Mouse (Mus musculus): ENCODE measurements around the gene Lclat1.
A peak's percentile ranks its signal among the peaks of the same experiment; 100 is the strongest.

The Lclat1 gene

DNA sequence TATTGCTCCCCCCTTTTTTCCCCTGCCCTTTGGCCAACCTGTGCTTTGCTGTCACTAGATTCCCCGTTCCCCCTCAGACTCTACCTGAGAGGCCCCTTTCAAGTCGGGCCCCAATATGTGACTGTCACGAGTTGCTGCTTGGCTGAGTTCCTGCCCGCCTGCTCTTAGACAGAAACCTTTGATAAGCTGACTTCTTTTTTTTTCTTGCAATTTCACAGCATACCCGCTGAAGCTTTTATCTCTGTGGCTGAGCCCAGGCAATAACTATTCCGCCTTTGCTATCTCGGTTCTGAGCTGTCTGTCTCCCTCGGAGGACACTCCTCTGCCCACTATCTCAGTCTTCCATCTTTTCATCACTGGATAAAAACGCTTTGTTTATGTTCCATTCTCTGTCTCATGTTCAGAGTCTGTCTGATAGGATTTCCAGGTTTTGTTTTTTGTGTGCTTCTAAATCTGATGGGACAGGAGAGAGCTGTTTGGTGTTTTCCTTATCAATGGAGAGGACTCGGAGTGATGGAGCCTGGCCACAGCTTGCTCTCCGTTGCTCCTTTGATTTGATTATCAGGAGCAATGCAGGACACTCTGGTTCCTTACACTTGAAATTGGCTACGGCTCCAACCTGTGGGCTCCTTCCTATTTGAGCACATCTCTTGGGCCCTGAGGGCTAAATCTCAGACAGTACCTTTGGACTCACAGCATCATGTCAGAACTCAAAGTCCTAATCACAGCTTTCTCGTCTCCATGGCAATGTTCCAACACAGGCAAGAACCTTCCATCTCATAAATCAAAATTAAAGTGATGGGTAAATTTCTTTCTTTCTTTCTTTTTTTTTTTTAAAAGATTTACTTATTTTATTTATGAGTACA, 20.5 kb upstream of the Lclat1 start:
- no peak for ATAC-seq (ENCODE audit: insufficient number of reproducible peaks, low FRiP score, low TSS enrichment)

GRCm38 (mm10) chr17:73091368-73091767, 16.4 kb upstream of the Lclat1 start:
- no peak for ATAC-seq (ENCODE audit: insufficient number of reproducible peaks, low FRiP score, low TSS enrichment)

- ATAC-seq (ENCODE audit: insufficient number of reproducible peaks, low FRiP score, low TSS enrichment), result no peak
These were observed 15.4 kb upstream of the Lclat1 start for GRCm38 (mm10) chr17:73092103-73093097.

DNA sequence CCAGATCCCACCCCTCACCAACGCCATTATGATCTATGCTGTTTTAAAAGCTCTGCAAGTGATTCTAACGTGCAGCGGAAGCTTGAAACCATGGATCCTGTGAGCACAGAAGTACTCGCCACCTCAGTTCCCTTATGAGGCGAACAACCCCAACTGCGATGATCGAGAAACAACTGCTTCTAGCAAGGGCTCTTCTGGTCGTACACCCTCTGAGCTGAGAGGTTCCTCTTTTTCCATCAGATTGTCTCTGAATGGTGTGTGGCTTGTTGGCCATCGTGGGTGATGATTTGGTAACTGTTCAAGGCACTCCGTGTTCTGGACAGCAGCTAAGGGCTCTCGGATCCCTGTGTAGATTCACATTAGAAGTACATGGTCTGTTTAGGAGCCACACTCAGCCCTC, 12.7 kb upstream of the Lclat1 start:
- no peak for ATAC-seq (ENCODE audit: insufficient number of reproducible peaks, low FRiP score, low TSS enrichment)

- no peak for ATAC-seq (ENCODE audit: insufficient number of reproducible peaks, low FRiP score, low TSS enrichment)
These were observed 12.2 kb upstream of the Lclat1 start for GRCm38 (mm10) chr17:73095585-73095984.

- no peak for ATAC-seq (ENCODE audit: insufficient number of reproducible peaks, low FRiP score, low TSS enrichment)
These were observed 11.3 kb upstream of the Lclat1 start for GRCm38 (mm10) chr17:73096484-73096883.

DNA sequence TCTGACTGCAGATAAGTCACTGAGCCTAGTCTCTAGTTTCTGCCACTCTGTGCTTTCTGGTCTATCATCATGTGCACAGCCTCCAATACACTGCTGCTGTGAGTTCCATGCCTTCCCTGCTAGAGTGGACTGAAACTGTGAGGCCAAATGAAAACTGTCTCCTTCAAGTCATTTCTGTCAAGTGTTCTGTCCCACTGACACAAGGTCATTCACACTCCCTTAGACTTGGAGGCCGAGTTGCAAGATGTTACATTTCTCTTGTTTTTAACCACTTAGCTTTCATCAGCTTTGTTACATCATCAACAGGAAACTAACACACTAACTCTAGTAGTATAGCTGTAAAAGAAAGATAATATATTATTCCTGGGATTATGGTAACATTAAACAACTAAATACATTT, 9.1 kb upstream of the Lclat1 start:
- ATAC-seq (ENCODE audit: insufficient number of reproducible peaks, low FRiP score, low TSS enrichment), result no peak

DNA sequence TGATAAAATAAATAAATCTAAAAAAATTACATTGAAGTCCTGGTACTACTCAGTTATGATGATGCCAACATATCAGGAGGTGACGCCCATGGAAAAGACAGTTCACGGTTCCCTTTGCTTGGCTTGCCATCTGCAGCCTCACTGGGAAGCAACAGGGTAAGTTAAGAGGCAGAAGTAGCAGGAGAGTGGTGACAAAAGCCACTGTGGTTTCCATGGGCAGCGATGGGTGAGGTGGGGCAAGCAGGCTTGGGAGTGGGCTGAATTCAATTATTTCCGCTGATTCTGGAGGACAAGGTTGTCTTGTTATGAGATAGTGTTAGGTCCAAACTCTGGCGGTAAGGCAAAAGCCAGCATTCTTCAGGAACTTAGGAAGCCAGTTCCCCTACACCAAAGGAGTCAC, 7.4 kb upstream of the Lclat1 start:
- ATAC-seq (ENCODE audit: insufficient number of reproducible peaks, low FRiP score, low TSS enrichment), result no peak

DNA sequence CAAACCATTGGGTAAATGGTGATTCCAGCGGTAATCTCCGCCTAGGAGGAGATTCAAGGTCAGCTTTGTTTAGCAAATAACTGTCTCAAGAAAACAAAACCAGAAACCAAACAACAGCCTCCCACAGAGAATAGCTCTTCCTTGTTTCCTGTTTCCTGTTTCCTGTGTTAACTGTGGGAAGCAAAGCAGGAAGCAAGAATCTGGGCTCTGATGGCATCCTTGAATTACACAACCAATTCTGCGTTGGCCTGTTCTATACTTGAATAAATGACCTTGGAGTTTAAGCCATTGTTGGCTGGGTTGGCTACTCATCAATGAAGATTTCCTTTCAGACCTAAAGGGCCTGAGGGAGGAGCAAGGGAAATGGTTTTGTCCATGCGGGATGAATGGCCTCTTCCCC, 5.2 kb upstream of the Lclat1 start:
- no peak for ATAC-seq (ENCODE audit: insufficient number of reproducible peaks, low FRiP score, low TSS enrichment)

GRCm38 (mm10) chr17:73108170-73108887, 544 bp downstream of the Lclat1 start:
- ATAC-seq (ENCODE audit: insufficient number of reproducible peaks, low FRiP score, low TSS enrichment), result peak; percentile 46

- ATAC-seq (ENCODE audit: insufficient number of reproducible peaks, low FRiP score, low TSS enrichment), result no peak
These were observed 1.1 kb downstream of the Lclat1 start for GRCm38 (mm10) chr17:73108888-73109259.

DNA sequence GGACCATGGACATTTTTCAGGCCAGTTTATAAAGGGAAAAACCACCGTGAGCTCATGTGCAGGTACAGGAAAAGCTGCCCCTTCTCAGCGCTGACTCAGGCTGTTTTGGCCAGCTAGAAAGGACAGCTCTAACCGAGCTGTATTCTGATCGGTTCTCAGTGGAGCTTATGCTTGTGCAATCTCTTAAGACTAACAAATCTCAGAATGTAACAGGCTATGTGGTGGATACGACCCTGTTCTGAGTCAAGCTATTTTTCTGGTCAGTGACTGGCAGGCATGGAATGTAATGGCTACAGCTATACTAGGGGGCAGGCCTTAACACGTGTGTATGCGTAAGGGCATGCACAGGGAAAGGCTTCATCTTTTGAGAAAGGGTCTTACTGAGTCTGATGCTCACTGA, 4.3 kb downstream of the Lclat1 start:
- no peak for ATAC-seq (ENCODE audit: insufficient number of reproducible peaks, low FRiP score, low TSS enrichment)

- no peak for ATAC-seq (ENCODE audit: insufficient number of reproducible peaks, low FRiP score, low TSS enrichment)
These were observed 4.8 kb downstream of the Lclat1 start for GRCm38 (mm10) chr17:73112601-73113000.

DNA sequence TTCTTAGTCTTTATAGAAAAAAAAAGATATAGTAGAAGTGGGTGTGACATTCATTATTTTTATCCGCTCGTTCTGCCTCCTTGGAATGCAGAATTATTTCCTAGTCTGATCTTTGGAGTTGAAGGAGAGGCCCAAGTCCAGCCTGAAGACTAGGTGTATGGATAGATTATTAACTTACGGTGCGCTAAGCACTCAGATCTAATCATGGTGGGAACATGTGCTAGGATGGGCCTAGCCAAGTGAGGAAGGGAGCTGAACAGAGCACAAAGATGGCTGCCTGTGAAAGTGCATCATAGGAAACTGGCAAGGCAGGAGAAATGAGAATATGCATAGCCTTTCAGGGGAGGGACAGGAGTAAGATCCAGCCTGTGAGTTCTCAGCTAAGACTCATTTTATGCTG, 5.4 kb downstream of the Lclat1 start:
- no peak for ATAC-seq (ENCODE audit: insufficient number of reproducible peaks, low FRiP score, low TSS enrichment)

- ATAC-seq (ENCODE audit: insufficient number of reproducible peaks, low FRiP score, low TSS enrichment), result no peak
These were observed 10.3 kb downstream of the Lclat1 start for GRCm38 (mm10) chr17:73118134-73118533.

DNA sequence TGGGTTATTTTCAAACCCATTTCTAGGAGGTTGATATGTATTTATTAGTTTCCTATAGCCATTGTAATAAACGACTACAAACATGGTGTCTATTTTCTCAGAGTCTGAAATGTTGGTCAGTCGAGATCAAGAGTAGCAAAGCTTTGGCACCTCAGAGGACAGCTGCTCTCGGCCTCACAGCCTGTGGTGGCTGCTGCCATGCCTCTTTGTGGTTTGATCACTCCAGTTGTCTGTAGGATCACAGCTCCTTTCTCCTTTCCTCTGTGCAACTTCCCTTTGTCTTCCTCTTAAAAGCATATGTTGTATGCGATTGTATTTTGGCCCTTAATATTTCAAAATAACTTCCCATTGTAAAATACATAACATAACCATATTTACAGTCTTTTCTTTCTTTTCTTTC, 10.9 kb downstream of the Lclat1 start:
- ATAC-seq (ENCODE audit: insufficient number of reproducible peaks, low FRiP score, low TSS enrichment), result no peak

- no peak for ATAC-seq (ENCODE audit: insufficient number of reproducible peaks, low FRiP score, low TSS enrichment)
These were observed 11.4 kb downstream of the Lclat1 start for GRCm38 (mm10) chr17:73119150-73119549.

DNA sequence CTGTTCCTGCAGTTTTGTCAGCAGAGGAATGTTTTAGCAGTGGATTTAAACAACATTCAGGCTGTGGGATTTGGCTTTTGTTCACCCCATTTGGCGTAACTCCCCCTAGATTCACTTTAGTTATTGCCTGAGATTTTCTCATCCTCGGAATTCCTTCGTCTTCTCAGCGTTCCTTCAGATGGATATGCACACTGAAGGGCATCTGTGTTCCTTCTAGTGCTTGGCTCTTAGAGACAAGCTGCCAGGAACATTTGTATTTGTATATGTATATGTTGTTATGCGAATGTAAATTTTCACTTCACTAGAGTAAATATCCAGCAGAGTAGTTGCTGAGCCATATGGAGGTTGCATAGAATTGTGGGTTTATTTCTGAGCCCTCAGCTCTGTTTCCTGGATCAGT, 12.8 kb downstream of the Lclat1 start:
- no peak for ATAC-seq (ENCODE audit: insufficient number of reproducible peaks, low FRiP score, low TSS enrichment)

- ATAC-seq (ENCODE audit: insufficient number of reproducible peaks, low FRiP score, low TSS enrichment), result no peak
These were observed 13.9 kb downstream of the Lclat1 start for GRCm38 (mm10) chr17:73121726-73122125.

DNA sequence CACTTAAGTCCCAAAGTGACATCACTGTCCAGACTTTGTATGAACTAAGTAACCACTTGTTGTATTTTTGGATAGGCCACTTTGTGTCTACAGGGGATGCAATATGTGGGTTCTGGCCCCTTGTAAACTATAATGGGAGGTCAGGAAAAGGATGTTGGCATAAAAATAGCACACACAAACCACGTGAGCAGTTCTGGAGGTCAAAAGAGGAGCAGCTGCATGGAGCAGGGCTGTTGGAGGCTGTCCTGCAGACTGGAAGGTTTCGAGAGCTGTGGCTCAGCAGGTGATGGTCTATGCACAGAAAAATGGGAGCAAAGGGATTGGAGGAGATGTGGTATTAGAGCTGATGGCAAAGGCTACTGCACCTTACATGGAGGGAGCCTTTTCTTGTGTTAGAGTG, 18.6 kb downstream of the Lclat1 start:
- ATAC-seq (ENCODE audit: insufficient number of reproducible peaks, low FRiP score, low TSS enrichment), result no peak

GRCm38 (mm10) chr17:73126903-73127302, 19.1 kb downstream of the Lclat1 start:
- no peak for ATAC-seq (ENCODE audit: insufficient number of reproducible peaks, low FRiP score, low TSS enrichment)

Data from cerebellum, adult (tissue).